24 mouse cellular contexts compared by ENCODE assay signal in genomic region chr14:8283784-8284183, GRCm38 (mm10). TPM values are rescaled to one million over a fixed set of nuclear protein-coding genes. Genes with fewer than 3 reads are reported as not detected.
DNase-seq lines count a peak whose midpoint lies in the region; ATAC-seq and TF ChIP-seq lines count a peak whose summit lies in the region.
"Had no signal": no experiment of that assay in that cellular context is flagged by ENCODE, and none has a peak within 500 bp of the region (broad histone marks: within the 10 kb centered on the region; RNA-seq: fewer than 3 reads in every experiment).

No protein-coding gene starts in this region.

- no peaks in the 10 kb centered on the region for H3K36me3 ChIP-seq in heart, embryonic 12.5 days
- H3K36me3 ChIP-seq in stomach, embryonic 15.5 days = no peaks in the 10 kb centered on the region
- H3K36me3 ChIP-seq in stomach, postnatal 0 days (ENCODE audit: control insufficient read depth, insufficient read depth, low read length) = no peaks in the 10 kb centered on the region
- H3K36me3 ChIP-seq in liver, embryonic 13.5 days = no peaks in the 10 kb centered on the region
- H3K36me3 ChIP-seq: forebrain, embryonic 12.5 days; heart, embryonic 15.5 days; midbrain, embryonic 15.5 days had no signal

- H3K9ac ChIP-seq in heart, embryonic 12.5 days = no peak overlapping the region
- H3K9ac ChIP-seq in stomach, embryonic 15.5 days = no peak overlapping the region
- H3K9ac ChIP-seq in stomach, postnatal 0 days (ENCODE audit: low read length) = no peak overlapping the region
- H3K9ac ChIP-seq in liver, embryonic 13.5 days = no peak overlapping the region
- H3K9ac ChIP-seq: forebrain, embryonic 12.5 days; heart, embryonic 15.5 days; midbrain, embryonic 15.5 days had no signal

- no peak for TF ChIP-seq CTCF in stomach, postnatal 0 days (IDR thresholded peaks at IDR 0.05; ENCODE audit: low read depth)

- no peak overlapping the region for H3K4me2 ChIP-seq in heart, embryonic 12.5 days
- no peak overlapping the region for H3K4me2 ChIP-seq in stomach, embryonic 15.5 days
- H3K4me2 ChIP-seq in stomach, postnatal 0 days (replicated peaks; ENCODE audit: low read depth) = no peak overlapping the region
- H3K4me2 ChIP-seq in liver, embryonic 13.5 days = no peak overlapping the region
- H3K4me2 ChIP-seq: forebrain, embryonic 12.5 days; heart, embryonic 15.5 days; midbrain, embryonic 15.5 days had no signal

- H3K4me3 ChIP-seq in heart, embryonic 12.5 days = no peak overlapping the region
- no peak overlapping the region for H3K4me3 ChIP-seq in stomach, embryonic 15.5 days (replicated peaks)
- no peak overlapping the region for H3K4me3 ChIP-seq in stomach, postnatal 0 days (ENCODE audit: low read depth, low read length)
- H3K4me3 ChIP-seq in liver, embryonic 13.5 days (replicated peaks) = no peak overlapping the region
- H3K4me3 ChIP-seq: forebrain, embryonic 12.5 days; gastrocnemius, adult 2 months; heart, embryonic 15.5 days; megakaryocyte, embryonic 14.5 days; midbrain, embryonic 15.5 days; myocyte had no signal

- H3K9me3 ChIP-seq in heart, embryonic 12.5 days (replicated peaks) = no peaks in the 10 kb centered on the region
- H3K9me3 ChIP-seq in stomach, embryonic 15.5 days = no peaks in the 10 kb centered on the region
- H3K9me3 ChIP-seq in stomach, postnatal 0 days (ENCODE audit: control insufficient read depth, low read length) = no peaks in the 10 kb centered on the region
- no peaks in the 10 kb centered on the region for H3K9me3 ChIP-seq in liver, embryonic 13.5 days (replicated peaks)
- H3K9me3 ChIP-seq: heart, embryonic 15.5 days; megakaryocyte, embryonic 14.5 days; midbrain, embryonic 15.5 days had no signal

- H3K27me3 ChIP-seq in heart, embryonic 12.5 days (replicated peaks) = no peaks in the 10 kb centered on the region
- H3K27me3 ChIP-seq in stomach, embryonic 15.5 days (replicated peaks) = no peaks in the 10 kb centered on the region
- H3K27me3 ChIP-seq in stomach, postnatal 0 days (ENCODE audit: control insufficient read depth, insufficient read depth, low read length) = no peaks in the 10 kb centered on the region
- H3K27me3 ChIP-seq in liver, embryonic 13.5 days = no peaks in the 10 kb centered on the region
- H3K27me3 ChIP-seq: forebrain, embryonic 12.5 days; heart, embryonic 15.5 days; megakaryocyte, embryonic 14.5 days; midbrain, embryonic 15.5 days had no signal

- H3K4me1 ChIP-seq in heart, embryonic 12.5 days (replicated peaks) = peaks cover 9% of the 10 kb centered on the region
- 0 out of 2 replicates have a peak, but pooled peaks cover 5% of the 10 kb centered on the region for H3K4me1 ChIP-seq in stomach, embryonic 15.5 days
- no peaks in the 10 kb centered on the region for H3K4me1 ChIP-seq in stomach, postnatal 0 days (replicated peaks; ENCODE audit: control insufficient read depth, insufficient read depth)
- H3K4me1 ChIP-seq in liver, embryonic 13.5 days (replicated peaks) = peaks cover 8% of the 10 kb centered on the region
- H3K4me1 ChIP-seq: forebrain, embryonic 12.5 days; megakaryocyte, embryonic 14.5 days; midbrain, embryonic 15.5 days had no signal

- TF ChIP-seq EP300 in stomach, postnatal 0 days (optimal IDR thresholded peaks at IDR 0.05) = no peak

- peak; percentile 27 for DNase-seq in heart, adult 11 months
- DNase-seq in stomach, postnatal 0 days (ENCODE audit: low spot score) = no peak
- DNase-seq in liver, embryonic 13.5 days = no peak
- DNase-seq in kidney, adult 8-10 months = no peak
- no peak for DNase-seq in ovary, postnatal 14 days (ENCODE audit: low spot score)
- DNase-seq in right cerebral cortex, postnatal 36 days (ENCODE audit: low spot score in 2 of 2) = no peak
- DNase-seq: cerebellum, adult 8-10 months; gastrocnemius, adult 2 months; heart, adult 18-20 months; kidney, postnatal 36 days; layer of hippocampus, adult 9-11 months; spleen, adult 18-20 months; thymus, adult 18-20 months had no signal

- no peak; the same call in 1 of the 2 replicates for ATAC-seq in heart, embryonic 12.5 days (ENCODE audit: insufficient number of reproducible peaks, low FRiP score)
- ATAC-seq in stomach, embryonic 15.5 days (ENCODE audit: insufficient read depth, low FRiP score, low read depth) = peak; percentile 53; the same call in 1 of the 2 replicates
- no peak for ATAC-seq in stomach, postnatal 0 days (ENCODE audit: low FRiP score, low TSS enrichment)
- peak; percentile 73 for ATAC-seq in liver, embryonic 13.5 days (ENCODE audit: low read depth)
- ATAC-seq: midbrain, embryonic 15.5 days had no signal

- no peak overlapping the region for H3K27ac ChIP-seq in heart, embryonic 12.5 days (ENCODE audit: poor library complexity, severe bottlenecking)
- no peak overlapping the region for H3K27ac ChIP-seq in stomach, embryonic 15.5 days
- H3K27ac ChIP-seq in stomach, postnatal 0 days (replicated peaks) = no peak overlapping the region
- H3K27ac ChIP-seq in liver, embryonic 13.5 days = peak overlapping the region; percentile 60
- H3K27ac ChIP-seq: forebrain, embryonic 12.5 days; gastrocnemius, adult 2 months; heart, embryonic 15.5 days; midbrain, embryonic 15.5 days had no signal

RNA-seq across cellular contexts. Expression of gene Acox2, which starts 24.6 kb away (rescaled TPM):
- polyA plus RNA-seq in heart, embryonic 12.5 days (2016; fragmentation: Nextera tagmentation; extraction: Ambion mirVana) = 0.18 and 0.36 TPM in 2 replicates
- 2.1 and 3.1 TPM in 2 replicates for polyA plus RNA-seq in stomach, embryonic 15.5 days (2015; fragmentation: Nextera tagmentation; extraction: Ambion mirVana)
- 6.0 and 7.2 TPM in 2 replicates for polyA plus RNA-seq in stomach, postnatal 0 days (2015; fragmentation: Nextera tagmentation; extraction: Ambion mirVana)
- polyA plus RNA-seq in liver, embryonic 13.5 days (2015; fragmentation: Nextera tagmentation; extraction: Ambion mirVana) = 9.8 and 12.1 TPM in 2 replicates
- polyA plus RNA-seq: embryonic facial prominence, embryonic 11.5 days; forebrain, embryonic 12.5 days; heart, embryonic 15.5 days; kidney, embryonic 14.5 days; limb, embryonic 11.5 days; midbrain, embryonic 15.5 days; neural tube, embryonic 14.5 days had no signal

RNA-seq across cellular contexts. Expression of gene Fam107a, which starts 34.0 kb away (rescaled TPM):
- polyA plus RNA-seq in heart, embryonic 12.5 days (2016; fragmentation: Nextera tagmentation; extraction: Ambion mirVana) = 0.11 and 0.24 TPM in 2 replicates
- 0.22 and 0.23 TPM in 2 replicates for polyA plus RNA-seq in stomach, embryonic 15.5 days (2015; fragmentation: Nextera tagmentation; extraction: Ambion mirVana)
- polyA plus RNA-seq in stomach, postnatal 0 days (2015; fragmentation: Nextera tagmentation; extraction: Ambion mirVana) = 0.31 and 0.36 TPM in 2 replicates
- 0.08 TPM in 2 replicates for polyA plus RNA-seq in liver, embryonic 13.5 days (2015; fragmentation: Nextera tagmentation; extraction: Ambion mirVana)

Comparison
In these comparisons a context has a peak if more than half of its experiments do, and no peak if none do; other contexts are left out.
1. ATAC-seq: peak in stomach, embryonic 15.5 days (single experiment) and liver, embryonic 13.5 days (single experiment); none in heart, embryonic 12.5 days (single experiment) and stomach, postnatal 0 days (single experiment).